Mouse (Mus musculus): Measurements from ENCODE around the gene Ptprt.

GRCm38 (mm10) chr2:161706386-161706915, 954.5 kb downstream of the Ptprt start:
- TF ChIP-seq CTCF (IDR thresholded peaks at IDR 0.05; ENCODE audit: low read depth, low read length) (no peak), POLR2A (IDR thresholded peaks at IDR 0.05; ENCODE audit: borderline replicate concordance, low read depth, low read length) (no peak)
